Mouse (Mus musculus) forebrain, postnatal 0 days (tissue): ENCODE measurements at regions not wholly inside any gene's neighbourhood (a gene's known extent, or its start where the extent isn't known, plus 50 kb on each side); places are given as distances from the start of the nearest gene placed in this dataset.

Source experiments
- ATAC-seq: fragments of 200-750 bp; cut with Nextera tagmentation; 2 replicates; pipeline ENCODE4 v1.8.0; 2017; ENCODE audit warnings: mild to moderate bottlenecking, moderate library complexity
- DNase-seq: peaks from one replicate; pipeline ENCODE4 v3.0.0-alpha.2; 2015
- H3K27ac ChIP-seq: fragments of 300-500 bp; sonication (generic); 2 replicates; pipeline ENCODE4 v1.5.1; 2014; ENCODE audit warnings: low read depth, mild to moderate bottlenecking, antibody characterized with exemption, low read length, moderate library complexity, mixed read lengths
- H3K27me3 ChIP-seq: fragments of 300-500 bp; sonication (generic); 2 replicates; pipeline ENCODE4 v1.6.1; 2014; ENCODE audit warnings: mild to moderate bottlenecking, low read length, mixed read lengths; ENCODE audit not compliant: insufficient read depth
- H3K36me3 ChIP-seq: fragments of 300-500 bp; sonication (generic); 2 replicates; pipeline ENCODE4 v1.6.1; 2014; ENCODE audit warnings: mild to moderate bottlenecking, moderate library complexity; ENCODE audit not compliant: insufficient read depth
- H3K4me1 ChIP-seq: fragments of 300-500 bp; sonication (generic); 2 replicates; pipeline ENCODE4 v1.6.1; 2014; ENCODE audit warnings: antibody characterized with exemption; ENCODE audit not compliant: insufficient read depth
- H3K4me2 ChIP-seq: fragments of 300-500 bp; sonication (generic); 2 replicates; pipeline ENCODE4 v1.6.1; 2014; ENCODE audit warnings: low read depth, mild to moderate bottlenecking, moderate library complexity
- H3K4me3 ChIP-seq: fragments of 300-500 bp; sonication (generic); 2 replicates; pipeline ENCODE4 v1.5.1; 2014; ENCODE audit warnings: low read depth, low read length, mixed read lengths
- H3K9ac ChIP-seq: fragments of 300-500 bp; sonication (generic); 2 replicates; pipeline ENCODE4 v1.6.1; 2014; ENCODE audit warnings: mild to moderate bottlenecking
- H3K9me3 ChIP-seq: fragments of 300-500 bp; sonication (generic); 2 replicates; pipeline ENCODE4 v1.6.1; 2016; ENCODE audit warnings: low read length
- CTCF ChIP-seq: sonication (generic); IDR thresholded peaks from 2 replicates; pipeline ENCODE4 v1.5.1; 2016; ENCODE audit warnings: antibody characterized with exemption, control low read depth, low read depth
- WGBS: fragments of 180-500 bp; shearing (Covaris S2); extraction: QIAGEN DNeasy Blood & Tissue Kit; methylation state at CpG from one replicate; pipeline ENCODE4 v1.1.7; 2014; 5-methylcytosine and 5-hydroxymethylcytosine counted together

DNA sequence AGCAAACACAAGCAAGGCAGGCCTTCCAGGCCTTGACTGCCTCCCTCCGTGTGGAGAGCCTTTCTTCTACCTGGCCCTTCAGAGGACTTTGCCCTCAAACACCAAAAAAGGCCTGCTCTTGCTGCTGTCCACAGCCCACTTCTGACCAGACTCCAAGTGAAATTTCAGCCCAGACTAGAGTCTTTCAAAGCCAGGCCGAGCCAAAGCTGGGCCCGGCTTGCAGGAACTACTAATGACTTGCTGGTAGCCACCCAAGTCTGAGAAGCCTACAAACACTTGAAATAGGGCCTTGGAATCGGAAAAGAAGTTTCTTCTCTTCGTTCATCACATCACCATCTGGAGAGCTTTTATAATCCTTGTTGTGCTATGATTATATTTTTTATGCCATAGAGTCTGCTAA, 304.9 kb downstream of the Cog6 start:
- TF ChIP-seq CTCF, result no peak
- Histone ChIP-seq H3K36me3 (no peaks in the 10 kb centered on the region), H3K27me3 (no peaks in the 10 kb centered on the region), H3K4me3 (no peak overlapping the region), H3K4me1 (no peaks in the 10 kb centered on the region), H3K9me3 (no peaks in the 10 kb centered on the region), H3K4me2 (no peak overlapping the region), H3K27ac (no peak overlapping the region), H3K9ac (no peak overlapping the region)
- WGBS, result 63% methylated on average over 5 of the region's 5 CpGs
- DNase-seq, result peak; percentile 33
- ATAC-seq, result no peak

DNA sequence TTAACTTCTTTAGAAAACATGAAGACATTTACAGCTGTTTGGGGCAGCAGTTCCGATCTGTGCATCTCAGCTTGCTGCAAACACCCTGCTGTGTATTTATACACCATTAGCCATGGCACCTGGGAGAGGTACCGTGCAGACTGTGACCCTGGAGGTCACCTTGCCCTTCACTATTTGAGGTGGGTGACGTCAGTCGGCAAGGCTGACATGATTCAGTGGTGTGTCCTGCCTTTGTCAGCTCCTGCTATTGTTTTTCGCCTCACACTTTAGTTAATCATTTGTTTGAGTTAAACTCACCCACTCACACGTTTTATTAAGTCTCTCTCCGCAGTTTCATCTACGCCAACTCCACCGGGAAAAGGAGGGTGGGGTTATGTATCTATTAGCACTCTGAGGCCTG, 305.9 kb downstream of the Cog6 start:
- WGBS, result 61% methylated on average over 9 of the region's 9 CpGs
- ATAC-seq (no peak), DNase-seq (no peak)
- no peaks in the 10 kb centered on the region for H3K4me1 ChIP-seq
- TF ChIP-seq CTCF, result no peak
- H3K9ac ChIP-seq, result no peak overlapping the region
- no peaks in the 10 kb centered on the region for H3K9me3 ChIP-seq
- no peak overlapping the region for H3K4me3 ChIP-seq
- no peaks in the 10 kb centered on the region for H3K27me3 ChIP-seq
- no peak overlapping the region for H3K4me2 ChIP-seq
- H3K36me3 ChIP-seq, result no peaks in the 10 kb centered on the region
- H3K27ac ChIP-seq, result no peak overlapping the region

DNA sequence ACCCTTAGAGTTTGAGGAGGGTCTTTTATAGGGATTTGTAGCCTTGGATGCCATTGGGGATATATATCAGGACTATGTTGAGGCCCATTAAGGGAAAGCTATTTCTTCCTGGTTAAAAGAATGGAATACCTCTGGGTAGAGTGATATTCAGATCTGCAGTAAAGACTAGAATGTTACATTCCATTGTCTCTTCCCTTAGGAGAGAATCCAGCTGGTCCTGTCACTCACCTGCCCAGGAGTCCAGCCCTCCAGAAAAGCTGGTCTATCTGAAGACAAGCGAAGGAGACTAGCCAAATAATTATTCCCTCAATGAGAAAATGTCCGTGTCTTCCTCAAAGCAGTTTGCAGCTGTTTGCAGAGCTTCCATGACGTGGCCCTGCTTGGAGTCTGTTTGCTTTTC, 308.3 kb downstream of the Cog6 start:
- Histone ChIP-seq H3K27me3 (no peaks in the 10 kb centered on the region), H3K9me3 (no peaks in the 10 kb centered on the region), H3K4me2 (no peak overlapping the region), H3K4me3 (no peak overlapping the region), H3K36me3 (no peaks in the 10 kb centered on the region), H3K27ac (no peak overlapping the region), H3K4me1 (no peaks in the 10 kb centered on the region), H3K9ac (no peak overlapping the region)
- TF ChIP-seq CTCF, result no peak
- DNase-seq, result no peak
- no peak for ATAC-seq
- 83% methylated on average over 3 of the region's 3 CpGs for WGBS

DNA sequence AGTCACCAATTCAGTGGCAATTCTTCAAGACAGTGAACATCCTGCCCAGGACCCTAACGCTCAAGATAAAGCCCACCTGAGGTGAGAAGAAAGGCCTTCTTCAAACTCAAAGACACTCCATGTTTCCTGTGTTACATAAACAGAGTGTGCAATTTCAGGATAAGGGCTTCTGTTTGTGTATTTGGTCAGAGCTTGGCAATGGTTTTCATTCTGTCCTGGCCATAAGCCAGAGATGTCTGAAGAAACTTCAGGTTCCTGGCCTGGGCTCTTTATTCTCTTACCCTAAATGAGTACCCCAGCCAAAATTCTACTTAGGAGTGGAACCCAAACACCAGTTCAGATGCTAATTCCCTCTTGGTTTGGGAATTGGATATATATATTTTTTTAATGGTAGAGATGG, 308.7 kb downstream of the Cog6 start:
- Histone ChIP-seq H3K27me3 (no peaks in the 10 kb centered on the region), H3K27ac (no peak overlapping the region), H3K36me3 (no peaks in the 10 kb centered on the region), H3K4me1 (no peaks in the 10 kb centered on the region), H3K9me3 (no peaks in the 10 kb centered on the region), H3K4me3 (no peak overlapping the region), H3K9ac (no peak overlapping the region), H3K4me2 (no peak overlapping the region)
- DNase-seq (no peak), ATAC-seq (no peak)
- 55% methylated on average over 1 of the region's 1 CpGs for WGBS
- no peak for TF ChIP-seq CTCF

DNA sequence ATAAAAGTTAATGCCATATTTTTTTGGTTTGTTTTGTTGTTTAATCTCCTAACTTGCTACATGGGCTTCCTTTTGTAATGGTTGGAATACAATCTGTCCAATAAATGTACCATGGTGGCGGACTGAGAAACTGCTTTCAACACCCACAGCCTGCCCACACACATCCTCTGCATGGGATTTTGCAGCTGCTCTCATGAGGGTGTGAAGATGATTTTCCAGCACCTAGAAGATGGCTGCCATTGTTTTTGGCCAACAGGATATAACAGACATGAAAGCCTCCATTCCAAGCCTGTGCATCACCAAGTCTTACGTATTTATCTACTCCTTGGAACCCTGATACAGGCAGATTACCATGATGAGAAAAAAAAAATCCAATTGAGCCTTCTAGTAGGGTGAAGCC, 310.4 kb downstream of the Cog6 start:
- no peak overlapping the region for H3K4me3 ChIP-seq
- no peaks in the 10 kb centered on the region for H3K9me3 ChIP-seq
- H3K27me3 ChIP-seq, result no peaks in the 10 kb centered on the region
- no peaks in the 10 kb centered on the region for H3K4me1 ChIP-seq
- ATAC-seq (no peak), DNase-seq (no peak)
- H3K36me3 ChIP-seq, result no peaks in the 10 kb centered on the region
- no peak for TF ChIP-seq CTCF
- no peak overlapping the region for H3K4me2 ChIP-seq
- no peak overlapping the region for H3K9ac ChIP-seq
- H3K27ac ChIP-seq, result 0 out of 2 replicates have a peak overlapping the region, but pooled peaks have one; percentile 1
- WGBS, result 79% methylated on average over 2 of the region's 2 CpGs

DNA sequence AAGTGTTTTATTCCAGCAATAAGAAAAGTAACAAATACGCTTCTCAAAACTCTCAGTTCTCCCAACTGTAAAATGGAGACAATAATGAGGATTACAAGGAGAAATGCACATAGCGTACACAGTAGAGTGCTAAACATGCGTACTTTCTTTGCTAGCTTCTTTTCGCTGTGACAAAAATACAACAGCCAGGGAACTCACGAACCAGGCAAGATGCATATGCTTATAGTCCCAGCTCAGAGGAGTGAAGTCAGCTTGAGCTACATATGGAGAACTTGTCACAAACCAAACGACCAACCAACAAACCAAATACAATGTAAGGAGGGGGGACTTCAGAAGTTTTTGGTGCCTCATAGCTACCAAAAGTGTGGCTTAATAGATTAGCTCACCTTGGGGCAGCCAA, 313.3 kb downstream of the Cog6 start:
- Histone ChIP-seq H3K36me3 (no peaks in the 10 kb centered on the region), H3K4me1 (no peaks in the 10 kb centered on the region), H3K4me3 (no peak overlapping the region), H3K27ac (no peak overlapping the region), H3K27me3 (no peaks in the 10 kb centered on the region), H3K4me2 (no peak overlapping the region), H3K9me3 (no peaks in the 10 kb centered on the region), H3K9ac (no peak overlapping the region)
- TF ChIP-seq CTCF, result no peak
- 80% methylated on average over 6 of the region's 6 CpGs for WGBS
- no peak for DNase-seq
- no peak for ATAC-seq

DNA sequence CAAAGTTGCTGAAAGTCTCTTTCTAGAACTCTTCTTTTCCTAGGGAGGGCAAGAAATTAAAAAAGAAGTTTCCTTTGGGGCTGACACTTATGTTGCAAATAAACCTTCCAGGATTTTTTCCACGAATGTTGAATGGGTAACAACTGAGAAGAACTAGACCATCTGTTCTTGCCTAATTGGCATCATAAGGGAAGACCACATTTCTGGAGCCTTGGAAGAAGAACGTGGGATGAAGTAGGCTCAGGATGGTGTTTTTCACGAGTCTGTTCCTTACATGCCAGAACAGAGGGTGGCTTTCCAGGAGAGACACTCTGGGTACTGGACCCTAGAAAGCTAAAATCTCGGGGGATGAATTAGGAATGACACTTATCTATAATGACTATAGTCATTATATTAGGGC, 314.1 kb downstream of the Cog6 start:
- H3K27me3 ChIP-seq, result no peaks in the 10 kb centered on the region
- H3K9me3 ChIP-seq, result no peaks in the 10 kb centered on the region
- H3K27ac ChIP-seq, result no peak overlapping the region
- DNase-seq (peak; percentile 50), ATAC-seq (0 out of 2 replicates have a peak, but pooled peaks have one; percentile 48)
- H3K4me2 ChIP-seq, result no peak overlapping the region
- no peaks in the 10 kb centered on the region for H3K4me1 ChIP-seq
- no peak for TF ChIP-seq CTCF
- 58% methylated on average over 4 of the region's 4 CpGs for WGBS
- H3K9ac ChIP-seq, result no peak overlapping the region
- no peaks in the 10 kb centered on the region for H3K36me3 ChIP-seq
- no peak overlapping the region for H3K4me3 ChIP-seq

DNA sequence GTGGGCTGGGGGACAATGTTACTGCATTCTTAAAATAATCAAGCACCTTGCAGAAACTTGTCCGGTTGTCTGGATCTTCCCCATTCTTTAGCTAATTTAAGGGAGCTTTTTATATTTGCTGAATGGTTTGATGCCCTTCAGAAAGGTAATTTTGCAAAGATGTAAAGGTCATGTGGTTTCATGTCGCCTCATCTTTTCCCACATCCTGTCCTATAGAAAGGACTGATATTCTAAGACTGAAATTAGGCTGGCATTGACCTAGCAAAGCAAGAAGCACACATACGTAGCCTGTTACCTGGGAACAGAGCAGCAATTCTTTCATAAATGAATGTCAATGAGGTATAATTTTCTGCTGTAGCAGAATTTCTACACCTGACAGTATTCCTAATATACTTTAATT, 315.4 kb downstream of the Cog6 start:
- no peak for DNase-seq
- Histone ChIP-seq H3K4me3 (no peak overlapping the region), H3K9ac (no peak overlapping the region), H3K27me3 (no peaks in the 10 kb centered on the region), H3K4me2 (no peak overlapping the region), H3K9me3 (no peaks in the 10 kb centered on the region), H3K27ac (no peak overlapping the region), H3K4me1 (no peaks in the 10 kb centered on the region), H3K36me3 (no peaks in the 10 kb centered on the region)
- no peak; the same call in 1 of the 2 replicates for ATAC-seq
- 70% methylated on average over 3 of the region's 3 CpGs for WGBS
- TF ChIP-seq CTCF, result no peak
